Mouse (Mus musculus) midbrain, embryonic 16.5 days (tissue): Measurements from ENCODE around the gene Ceacam2. TPM values are rescaled to one million over a fixed set of nuclear protein-coding genes. Genes with fewer than 3 reads are reported as not detected.
"Not testable (repeated sequence)": the region's sequence is repeated elsewhere in the genome, so short reads cannot be mapped to it uniquely, and the experiment has no call there.

ENCODE experiments used
- ATAC-seq: fragments of 200-750 bp; cut with Nextera tagmentation; 2 replicates; pipeline ENCODE4 v1.8.0; 2017; ENCODE audit warnings: moderate TSS enrichment
- H3K27ac ChIP-seq: fragments of 300-500 bp; sonication (generic); 2 replicates; pipeline ENCODE4 v1.5.1; 2014; ENCODE audit warnings: mild to moderate bottlenecking, low read length, mixed read lengths
- H3K27me3 ChIP-seq: fragments of 300-500 bp; sonication (generic); 2 replicates; pipeline ENCODE4 v1.6.1; 2014; ENCODE audit warnings: low read depth, low read length, mixed read lengths; ENCODE audit not compliant: control insufficient read depth, insufficient read depth
- H3K36me3 ChIP-seq: fragments of 300-500 bp; sonication (generic); 2 replicates; pipeline ENCODE4 v1.6.1; 2014; ENCODE audit warnings: mild to moderate bottlenecking, low read length, moderate library complexity, mixed read lengths; ENCODE audit not compliant: control insufficient read depth, insufficient read depth
- H3K4me1 ChIP-seq: fragments of 300-500 bp; sonication (generic); 2 replicates; pipeline ENCODE4 v1.6.1; 2014; ENCODE audit warnings: mild to moderate bottlenecking, low read length, mixed read lengths; ENCODE audit not compliant: control insufficient read depth, insufficient read depth
- H3K4me2 ChIP-seq: fragments of 300-500 bp; sonication (generic); 2 replicates; pipeline ENCODE4 v1.6.1; 2014; ENCODE audit warnings: mild to moderate bottlenecking, low read length, mixed read lengths
- H3K4me3 ChIP-seq: fragments of 300-500 bp; sonication (generic); 2 replicates; pipeline ENCODE4 v1.5.1; 2014; ENCODE audit warnings: low read depth, mild to moderate bottlenecking, low read length, moderate library complexity, mixed read lengths
- H3K9ac ChIP-seq: fragments of 300-500 bp; sonication (generic); 2 replicates; pipeline ENCODE4 v1.6.1; 2014; ENCODE audit warnings: low read depth, low read length, mixed read lengths
- H3K9me3 ChIP-seq: fragments of 300-500 bp; sonication (generic); replicated peaks from 2 replicates; pipeline ENCODE4 v1.6.1; 2014; ENCODE audit warnings: mild to moderate bottlenecking, low read length, mixed read lengths; ENCODE audit not compliant: control insufficient read depth, poor library complexity, severe bottlenecking
- WGBS: fragments of 180-500 bp; shearing (Covaris S2); extraction: QIAGEN DNeasy Blood & Tissue Kit; methylation state at CpG from one replicate; pipeline ENCODE4 v1.1.7; 2014; 5-methylcytosine and 5-hydroxymethylcytosine counted together
- polyA plus RNA-seq: library from polyadenylated mRNA; unstranded; fragments of >200 nt; fragmentation: Nextera tagmentation; extraction: Ambion mirVana; gene quantifications from 2 replicates; pipeline ENCODE4 v1.2.1, GENCODE M21; 2015

Gene Ceacam2
- polyA plus RNA-seq = 0.32 TPM in 1 of 2 replicates, not detected in the other

DNA sequence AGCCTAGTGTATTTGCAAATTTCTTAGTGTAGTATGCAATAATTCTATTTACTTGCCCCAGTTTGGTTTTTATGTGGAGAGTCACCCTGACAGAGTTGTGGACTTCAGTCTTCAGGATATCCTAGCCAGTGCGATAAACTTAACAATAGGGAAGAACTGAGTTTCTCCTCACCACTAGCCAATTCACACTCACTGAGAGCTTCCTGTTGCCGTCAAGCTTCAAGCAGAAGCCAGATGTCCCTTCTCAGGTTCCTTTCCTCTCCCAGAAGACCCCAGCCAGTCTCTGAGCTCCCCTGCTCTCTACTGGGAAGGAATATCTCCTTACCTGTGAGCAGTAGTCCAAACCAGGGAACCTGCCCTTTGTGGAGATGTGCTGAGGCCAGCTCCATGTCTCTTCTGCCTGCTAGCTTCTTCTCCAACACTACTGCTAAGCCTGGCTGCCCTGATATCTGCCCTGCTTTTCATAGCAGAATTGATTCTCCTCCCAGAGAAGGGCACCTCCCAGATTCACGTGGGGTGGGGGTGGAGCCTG, at the start of gene Ceacam2:
Ceacam2 (minus strand) TSS at position 482 of the 532 bp plus-strand sequence.
- not testable (repeated sequence) for ATAC-seq, H3K27me3 ChIP-seq, H3K4me3 ChIP-seq, H3K9ac ChIP-seq, H3K27ac ChIP-seq, H3K9me3 ChIP-seq, H3K4me2 ChIP-seq, H3K36me3 ChIP-seq, H3K4me1 ChIP-seq
- 73% methylated on average over 3 of the region's 3 CpGs for WGBS

DNA sequence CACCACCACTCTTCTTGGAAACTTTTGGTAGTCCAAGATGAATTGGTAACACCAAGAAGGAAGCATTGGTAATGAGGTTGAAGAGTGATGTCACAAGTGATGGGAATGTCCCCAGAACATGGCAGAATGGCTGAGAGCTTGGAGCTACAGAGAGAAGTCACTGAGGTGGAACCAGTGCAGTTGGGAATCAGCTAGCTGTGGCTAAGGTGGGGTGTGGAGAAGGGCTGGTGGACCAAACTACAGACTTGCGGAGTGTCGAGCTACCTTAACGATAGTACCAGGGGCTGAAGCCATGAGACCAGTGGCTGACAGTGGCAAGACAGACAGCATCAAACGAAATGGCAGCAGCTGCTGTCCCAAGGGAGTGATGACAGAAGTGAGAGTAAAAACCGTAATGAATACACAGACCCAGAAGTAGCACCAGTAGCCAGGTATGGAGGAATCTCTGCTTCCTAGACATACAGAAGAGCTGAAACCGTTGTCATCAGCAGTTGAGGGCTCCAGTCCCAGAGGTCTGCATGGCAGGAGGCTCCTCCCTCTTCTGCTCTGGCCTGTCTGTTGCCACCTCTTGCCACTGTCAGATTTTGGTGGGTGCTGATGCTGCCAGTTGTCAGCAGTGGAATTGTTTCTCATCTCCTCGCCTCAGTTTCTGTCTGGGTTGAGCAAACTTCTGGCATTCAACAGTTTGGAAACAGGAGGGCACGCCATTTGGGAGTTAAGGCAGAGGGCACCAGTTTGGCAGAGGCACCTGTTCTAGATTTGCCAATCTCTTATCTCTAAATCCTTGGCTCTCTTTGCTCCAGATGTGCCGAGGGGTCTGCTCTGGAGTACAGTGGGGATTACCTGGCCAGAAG, 45.9 kb upstream of the Ceacam2 start:
- Histone ChIP-seq H3K4me2 (no peak overlapping the region), H3K36me3 (no peaks in the 10 kb centered on the region), H3K9ac (no peak overlapping the region), H3K27me3 (no peaks in the 10 kb centered on the region), H3K4me3 (no peak overlapping the region), H3K9me3 (no peaks in the 10 kb centered on the region), H3K27ac (no peak overlapping the region), H3K4me1 (no peaks in the 10 kb centered on the region)
- 77% methylated on average over 9 of the region's 9 CpGs for WGBS
- ATAC-seq = no peak

DNA sequence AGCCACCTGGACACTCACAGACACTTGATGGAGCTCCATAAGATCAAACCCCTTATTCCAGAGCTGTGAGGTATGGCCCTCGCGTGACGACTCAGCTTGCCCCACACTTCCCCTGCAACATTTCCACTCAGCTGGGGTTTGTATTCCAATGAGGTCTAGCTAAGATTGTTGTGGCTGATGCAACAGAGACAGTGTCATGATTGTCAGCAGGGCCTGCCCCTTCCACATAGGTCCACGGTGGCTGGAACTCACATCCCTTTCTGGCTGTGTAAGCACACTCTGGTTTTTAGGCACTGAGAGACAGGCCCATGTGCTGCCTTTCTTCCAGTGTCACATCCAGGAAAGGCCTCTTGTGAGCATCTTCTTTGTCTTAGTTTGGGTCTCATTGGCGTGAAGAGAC, 45.0 kb upstream of the Ceacam2 start:
- Histone ChIP-seq H3K9me3 (no peaks in the 10 kb centered on the region), H3K4me3 (no peak overlapping the region), H3K27ac (no peak overlapping the region), H3K27me3 (no peaks in the 10 kb centered on the region), H3K4me1 (no peaks in the 10 kb centered on the region), H3K4me2 (no peak overlapping the region), H3K9ac (no peak overlapping the region), H3K36me3 (no peaks in the 10 kb centered on the region)
- WGBS = 90% methylated on average over 5 of the region's 5 CpGs
- no peak for ATAC-seq

DNA sequence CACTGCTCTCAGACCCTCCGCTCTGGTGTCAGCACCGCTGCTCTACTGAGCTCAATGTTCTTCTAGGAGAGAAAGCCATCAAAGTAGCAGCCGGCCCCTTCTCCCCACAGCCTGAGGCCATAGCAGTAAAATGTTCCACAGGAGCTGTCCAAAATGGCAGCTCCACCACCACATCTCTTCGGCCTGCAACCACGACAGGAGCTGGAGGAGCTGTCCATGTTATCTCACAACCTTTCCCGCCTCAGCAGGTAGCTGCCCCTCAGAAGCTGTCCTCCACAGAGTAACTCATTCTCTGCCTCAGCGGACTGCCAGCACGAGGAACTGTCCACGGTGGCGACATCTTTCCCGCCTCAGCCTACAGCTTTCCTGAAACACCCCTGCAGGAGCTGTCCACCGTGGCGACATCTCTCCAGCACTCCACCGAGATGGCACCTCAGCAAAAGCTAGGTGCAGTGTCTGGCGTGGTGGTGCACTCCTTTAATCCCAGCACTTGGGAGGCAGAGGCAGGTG, 42.7 kb upstream of the Ceacam2 start:
- Histone ChIP-seq H3K27me3 (no peaks in the 10 kb centered on the region), H3K9me3 (no peaks in the 10 kb centered on the region), H3K4me2 (no peak overlapping the region), H3K36me3 (no peaks in the 10 kb centered on the region), H3K27ac (no peak overlapping the region), H3K4me1 (no peaks in the 10 kb centered on the region), H3K9ac (no peak overlapping the region), H3K4me3 (no peak overlapping the region)
- WGBS = 94% methylated on average over 15 of the region's 15 CpGs
- ATAC-seq = no peak

DNA sequence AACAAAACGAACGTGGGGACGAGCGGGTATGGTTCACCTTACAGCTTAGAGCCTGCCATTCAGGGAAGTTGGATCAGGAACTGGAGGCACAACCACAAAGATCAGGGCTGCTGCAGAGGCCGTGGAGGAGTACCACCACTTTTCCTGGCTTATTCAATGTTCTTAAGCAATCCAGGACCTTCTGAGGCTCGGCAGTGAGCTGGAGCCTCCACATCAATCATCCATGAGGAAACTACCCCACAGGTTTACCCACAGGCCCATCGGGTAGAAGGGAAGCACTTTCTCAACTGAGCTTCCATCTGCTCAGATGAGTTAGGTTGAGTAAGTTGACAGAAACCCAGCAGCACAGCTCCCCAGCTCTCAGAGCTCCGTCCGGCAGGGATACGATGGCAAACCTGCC, 39.8 kb upstream of the Ceacam2 start:
- Histone ChIP-seq H3K27ac (no peak overlapping the region), H3K36me3 (no peaks in the 10 kb centered on the region), H3K4me2 (no peak overlapping the region), H3K27me3 (no peaks in the 10 kb centered on the region), H3K9me3 (no peaks in the 10 kb centered on the region), H3K9ac (no peak overlapping the region), H3K4me1 (0 out of 2 replicates have a peak, but pooled peaks cover 2% of the 10 kb centered on the region), H3K4me3 (no peak overlapping the region)
- WGBS = 93% methylated on average over 10 of the region's 10 CpGs
- no peak for ATAC-seq

DNA sequence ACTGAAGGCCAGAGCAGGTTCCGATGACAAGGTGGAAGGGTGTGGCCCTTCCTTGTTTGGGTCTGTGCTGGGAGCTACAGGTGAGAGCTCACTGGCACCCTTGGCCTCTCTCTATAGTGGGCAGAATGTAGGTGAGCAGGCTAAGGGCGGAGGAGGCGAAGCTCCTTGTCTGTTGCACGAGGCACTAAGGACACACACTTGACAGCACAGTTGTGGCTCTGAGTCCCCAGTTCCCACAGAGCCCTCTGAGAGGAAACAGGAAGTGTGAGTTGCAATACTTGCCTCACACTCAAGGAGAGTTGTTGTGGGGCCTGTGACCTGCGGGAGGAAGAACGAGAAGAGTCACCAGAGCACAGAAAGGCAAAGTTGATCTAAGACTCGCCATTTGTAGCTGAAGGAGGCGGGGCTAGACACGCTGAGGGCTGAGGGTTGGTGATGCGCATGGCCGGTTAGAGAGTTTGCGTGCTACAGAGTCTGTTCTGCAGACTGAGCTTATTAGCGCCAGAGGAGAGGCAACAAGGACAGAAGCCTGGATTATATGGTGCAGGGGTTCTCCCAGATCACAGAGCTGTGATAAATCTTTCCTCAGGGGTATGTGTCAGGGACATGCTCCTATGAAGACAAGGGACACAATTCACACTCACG, 37.3 kb upstream of the Ceacam2 start:
- ATAC-seq, H3K27ac ChIP-seq, H3K4me2 ChIP-seq, H3K4me1 ChIP-seq, H3K9me3 ChIP-seq, H3K9ac ChIP-seq, H3K27me3 ChIP-seq, H3K4me3 ChIP-seq, H3K36me3 ChIP-seq: not testable (repeated sequence)
- WGBS = 66% methylated on average over 12 of the region's 14 CpGs

DNA sequence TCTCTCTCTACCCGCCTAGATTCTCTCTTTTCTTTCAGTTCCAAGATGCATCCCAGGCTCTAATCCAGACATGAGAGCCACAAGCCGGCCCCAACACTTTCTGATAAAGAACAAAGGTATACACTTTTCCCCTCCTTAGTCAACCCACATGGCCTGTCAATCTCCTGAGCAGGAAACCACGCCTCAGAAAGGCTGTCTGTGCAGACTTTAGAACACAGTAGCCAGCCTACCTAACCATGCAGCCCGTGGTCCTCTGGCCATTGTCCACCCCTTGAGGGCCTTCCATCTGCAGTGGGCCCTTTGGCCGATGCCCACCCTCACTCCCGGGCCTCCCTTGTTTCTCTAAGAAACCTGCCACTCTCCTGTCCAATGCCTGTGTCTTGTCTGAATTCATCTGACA, 36.7 kb upstream of the Ceacam2 start:
- 39% methylated on average over 6 of the region's 6 CpGs for WGBS
- peak; percentile 42; the same call in 1 of the 2 replicates for ATAC-seq
- not testable (repeated sequence) for H3K27me3 ChIP-seq, H3K36me3 ChIP-seq, H3K9me3 ChIP-seq, H3K9ac ChIP-seq, H3K4me2 ChIP-seq, H3K4me1 ChIP-seq, H3K4me3 ChIP-seq, H3K27ac ChIP-seq

DNA sequence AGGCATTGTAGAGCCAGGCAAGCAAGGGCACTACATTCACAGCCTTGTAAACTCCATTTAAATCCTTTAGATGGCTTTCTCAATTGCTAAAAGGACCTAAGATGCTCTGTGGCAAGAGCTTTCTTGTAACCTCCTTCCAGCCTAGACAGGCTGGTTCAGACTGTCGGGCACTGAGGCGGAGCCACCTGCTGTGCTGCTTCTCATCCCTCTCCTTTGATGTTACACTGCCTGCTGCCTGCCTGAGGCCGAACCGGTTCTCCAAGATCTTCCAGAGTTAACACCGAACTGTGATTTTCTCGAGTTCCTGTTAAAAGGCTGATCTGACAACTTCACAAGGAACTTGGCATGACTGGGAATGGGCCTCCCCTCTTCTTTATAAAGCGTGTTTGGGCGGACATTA, 36.2 kb upstream of the Ceacam2 start:
- Histone ChIP-seq H3K27ac (peak overlapping the region; percentile 17; the same call in 1 of the 2 replicates), H3K36me3 (no peaks in the 10 kb centered on the region), H3K4me1 (0 out of 2 replicates have a peak, but pooled peaks cover 2% of the 10 kb centered on the region), H3K4me3 (no peak overlapping the region), H3K27me3 (no peaks in the 10 kb centered on the region), H3K4me2 (no peak overlapping the region), H3K9me3 (no peaks in the 10 kb centered on the region), H3K9ac (no peak overlapping the region)
- 0 out of 2 replicates have a peak, but pooled peaks have one; percentile 42 for ATAC-seq
- WGBS = 15% methylated on average over 8 of the region's 8 CpGs

DNA sequence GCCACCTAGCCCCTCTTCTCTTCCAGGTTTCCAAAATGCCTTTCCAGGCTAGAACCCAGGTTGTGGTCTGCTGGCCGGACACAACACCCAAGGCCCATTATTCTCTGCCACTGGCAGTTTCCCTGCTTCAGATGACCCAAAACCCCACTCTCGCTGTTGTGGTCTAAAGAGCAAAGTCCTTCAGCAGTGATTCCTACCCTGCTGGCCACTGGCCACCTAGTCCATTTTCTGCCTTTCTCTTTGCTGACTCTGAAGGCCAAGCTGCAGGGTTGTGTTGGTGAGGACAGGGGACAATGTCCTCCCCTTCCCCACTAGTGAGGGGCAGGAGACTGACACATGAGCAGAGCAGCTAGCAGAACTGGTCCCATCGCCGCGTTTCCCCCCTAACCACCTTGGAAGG, 35.4 kb upstream of the Ceacam2 start:
- H3K36me3 ChIP-seq = no peaks in the 10 kb centered on the region
- H3K27ac ChIP-seq = no peak overlapping the region
- H3K4me2 ChIP-seq = no peak overlapping the region
- no peak overlapping the region for H3K4me3 ChIP-seq
- no peaks in the 10 kb centered on the region for H3K9me3 ChIP-seq
- H3K27me3 ChIP-seq = no peaks in the 10 kb centered on the region
- ATAC-seq = no peak
- 84% methylated on average over 5 of the region's 5 CpGs for WGBS
- 0 out of 2 replicates have a peak, but pooled peaks cover 2% of the 10 kb centered on the region for H3K4me1 ChIP-seq
- no peak overlapping the region for H3K9ac ChIP-seq
